Mouse (Mus musculus): ENCODE results near the gene Lcn11.

Lcn11 gene

GRCm38 (mm10) chr2:25828344-25828947 lies 51.6 kb downstream of the Lcn11 start:
- DNase-seq (ENCODE audit: low spot score in 2 of 2), result no peak

Measured in frontal cortex, postnatal 36 days (tissue).